Mouse (Mus musculus) left cerebral cortex, adult 6 months (tissue): ENCODE data around the gene Glt6d1. TPM values are rescaled to one million over a fixed set of nuclear protein-coding genes. Genes with fewer than 3 reads are reported as not detected.

Experiments used
- long read RNA-seq, 2 experiments: library from polyadenylated mRNA; unstranded; transcript quantifications; one replicate each; pipeline ENCODE4 v2.0.0; 2019 to 2020
- polyA plus RNA-seq: library from polyadenylated mRNA; unstranded; fragments of <200 nt; fragmentation: Nextera tagmentation; gene quantifications from 2 replicates; pipeline ENCODE4 v1.2.3, GENCODE M21; 2021

Glt6d1 gene
- polyA plus RNA-seq: not detected in 2 replicates
- long read RNA-seq, experiment 1: 0 reads
- long read RNA-seq, experiment 2: 0 reads

DNA sequence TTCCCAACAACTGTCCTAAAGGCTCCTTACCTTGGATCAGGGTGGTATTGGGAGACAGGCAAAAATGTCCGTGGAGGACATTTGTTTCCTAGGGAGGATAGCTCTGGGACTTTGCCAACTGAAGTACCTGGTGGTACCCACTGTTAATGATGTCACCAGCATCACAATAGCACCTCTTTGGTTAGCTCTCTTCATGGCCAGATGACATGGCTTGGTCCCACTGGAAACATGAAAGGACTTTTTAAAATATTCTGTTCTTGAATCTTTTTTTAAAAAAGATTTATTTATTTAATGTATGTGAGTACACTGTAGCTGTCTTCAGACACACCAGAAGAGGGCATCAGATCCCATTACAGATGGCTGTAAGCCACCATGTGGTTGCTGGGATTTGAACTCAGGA lies at the start of gene Glt6d1:
Glt6d1 (minus strand) TSS at position 101 of the 400 bp plus-strand sequence.

GRCm38 (mm10) chr2:25863337-25864131 lies 47.9 kb upstream of the Glt6d1 start, which contains the start of gene Kcnt1:
Gene Kcnt1 (plus strand): TSS chr2:25863734.

DNA sequence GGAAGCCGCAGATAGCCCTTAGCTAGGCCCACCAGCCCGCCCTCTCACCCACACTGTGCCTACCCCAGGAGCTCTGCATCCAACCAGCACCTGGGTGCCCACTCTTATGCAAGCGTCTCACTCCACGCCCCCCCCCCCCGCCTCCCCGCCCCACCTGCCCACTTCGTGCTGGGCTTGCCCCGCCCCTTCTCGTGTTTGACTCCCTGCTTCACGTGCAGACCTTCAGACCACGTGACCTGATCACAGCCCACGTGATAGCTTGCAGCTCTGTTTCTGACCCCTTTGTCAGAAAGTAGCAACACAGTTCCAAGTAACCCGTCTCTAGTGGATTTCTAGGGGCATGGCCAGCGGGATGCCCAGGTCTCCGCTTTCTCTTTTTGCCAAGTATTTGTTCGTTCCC lies 31.6 kb upstream of the Glt6d1 start, which contains the start of gene Sohlh1:
Sohlh1 (minus strand) TSS at position 23 of the 400 bp plus-strand sequence.

DNA sequence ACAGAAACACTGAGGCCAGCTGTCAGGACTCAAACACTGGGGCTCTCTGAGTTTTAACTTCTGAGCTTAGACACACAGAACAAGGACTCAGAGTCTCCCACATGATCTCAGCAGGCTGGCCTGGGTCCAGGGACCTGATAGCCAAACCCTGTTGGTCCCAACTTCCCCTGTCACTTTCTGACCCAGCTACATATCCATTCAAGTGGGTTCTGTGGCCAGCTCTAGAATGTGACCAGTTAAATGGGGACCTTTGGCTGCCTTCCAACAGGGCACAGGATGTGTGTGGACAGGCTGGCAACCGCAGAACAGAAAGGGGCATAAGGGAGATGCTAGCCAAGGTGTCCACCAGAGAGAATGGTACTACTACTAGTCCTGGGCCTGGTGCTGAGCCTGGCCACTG lies 7.2 kb upstream of the Glt6d1 start, which contains the start of gene Lcn9:
Lcn9 (plus strand) TSS at position 348 of the 400 bp plus-strand sequence.

DNA sequence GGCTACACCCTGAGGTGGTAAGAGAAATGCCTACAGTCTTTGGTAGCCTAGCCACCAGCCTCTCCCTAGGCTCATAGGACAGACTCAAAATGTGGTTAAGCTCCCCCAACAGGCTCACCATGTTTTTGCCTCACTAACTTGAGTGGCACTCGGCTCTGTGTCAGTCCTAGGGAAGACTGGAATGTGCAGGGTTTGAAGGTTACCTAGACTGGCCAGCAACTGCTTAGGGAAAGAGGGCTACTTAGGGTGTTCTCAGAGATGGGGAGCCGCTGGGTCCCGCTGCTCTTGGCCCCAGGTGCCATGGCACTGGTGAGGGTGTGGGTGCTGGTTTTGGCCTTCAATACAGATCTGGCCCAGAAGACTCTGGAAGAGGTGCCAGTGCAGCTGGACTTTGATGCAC lies 33.7 kb downstream of the Glt6d1 start, which contains the start of gene Gm13539:
Gm13539 (plus strand) TSS at position 301 of the 400 bp plus-strand sequence.

GRCm38 (mm10) chr2:25776717-25777116 lies 38.9 kb downstream of the Glt6d1 start, which contains the start of gene Lcn11:
Gene Lcn11 (plus strand): TSS chr2:25777017.

GRCm38 (mm10) chr2:25765269-25765668 lies 50.4 kb downstream of the Glt6d1 start, which contains the start of gene Lcn3:
Gene Lcn3 (plus strand): TSS chr2:25765569.

Other genes starting within 250 kb of the Glt6d1 start
- 0.89 and 3.5 TPM in 2 replicates for gene Mamdc4, start 241.0 kb downstream of the Glt6d1 start, polyA plus RNA-seq
- gene Phpt1, start 240.6 kb downstream of the Glt6d1 start, polyA plus RNA-seq: 152 and 173 TPM in 2 replicates
- 10.3 and 21.2 TPM in 2 replicates for gene Ajm1, start 234.1 kb downstream of the Glt6d1 start, polyA plus RNA-seq
- gene Rabl6, start 207.3 kb downstream of the Glt6d1 start, polyA plus RNA-seq: 70.0 and 86.7 TPM in 2 replicates
- 0.82 and 0.94 TPM in 2 replicates for gene Ccdc183, start 198.2 kb downstream of the Glt6d1 start, polyA plus RNA-seq
- 64.7 and 70.7 TPM in 2 replicates for gene Tmem141, start 193.8 kb downstream of the Glt6d1 start, polyA plus RNA-seq
- gene Fcna, start 187.8 kb downstream of the Glt6d1 start, polyA plus RNA-seq: 0.28 and 0.49 TPM in 2 replicates
- gene Lcn8, start 162.7 kb downstream of the Glt6d1 start, polyA plus RNA-seq: not detected in 2 replicates
- not detected in 2 replicates for gene Lcn5, start 157.9 kb downstream of the Glt6d1 start, polyA plus RNA-seq
- not detected in 2 replicates for gene Lcn6, start 139.1 kb downstream of the Glt6d1 start, polyA plus RNA-seq
- gene Lcn10, start 133.1 kb downstream of the Glt6d1 start, polyA plus RNA-seq: not detected in 2 replicates
- not detected in 2 replicates for gene Obp2a, start 115.8 kb downstream of the Glt6d1 start, polyA plus RNA-seq
- gene Bmyc, start 109.1 kb downstream of the Glt6d1 start, polyA plus RNA-seq: 213 and 229 TPM in 2 replicates
- gene Obp2b, start 78.8 kb downstream of the Glt6d1 start, polyA plus RNA-seq: not detected in 2 replicates
- not detected in 2 replicates for gene Lcn3, start 50.3 kb downstream of the Glt6d1 start, polyA plus RNA-seq
- not detected in 2 replicates for gene Lcn11, start 38.8 kb downstream of the Glt6d1 start, polyA plus RNA-seq
- gene Gm13539, start 33.6 kb downstream of the Glt6d1 start, polyA plus RNA-seq: not detected in 2 replicates
- not detected in 2 replicates for gene Lcn9, start 7.3 kb upstream of the Glt6d1 start, polyA plus RNA-seq
- gene Sohlh1, start 31.4 kb upstream of the Glt6d1 start, polyA plus RNA-seq: not detected in 2 replicates
- 13.8 and 17.4 TPM in 2 replicates for gene Kcnt1, start 47.9 kb upstream of the Glt6d1 start, polyA plus RNA-seq
- 9.5 and 40.9 TPM in 2 replicates for gene Camsap1, start 167.4 kb upstream of the Glt6d1 start, polyA plus RNA-seq
- 22.8 and 60.4 TPM in 2 replicates for gene Ubac1, start 205.9 kb upstream of the Glt6d1 start, polyA plus RNA-seq